In genomic region chr4:40143533-40143871, GRCm38 (mm10) we compare ENCODE assay signal across 8 mouse cellular contexts. TPM values are rescaled to one million over a fixed set of nuclear protein-coding genes. Genes with fewer than 3 reads are reported as not detected.
DNase-seq lines count a peak whose midpoint lies in the region; ATAC-seq and TF ChIP-seq lines count a peak whose summit lies in the region.

No protein-coding gene starts in this region.

- H3K27me3 ChIP-seq in kidney, adult 2 months (replicated peaks; ENCODE audit: control insufficient read depth, insufficient read depth, low read length) = no peaks in the 10 kb centered on the region
- no peaks in the 10 kb centered on the region for H3K27me3 ChIP-seq in hindbrain, embryonic 14.5 days (ENCODE audit: control insufficient read depth, insufficient read depth, low read length)
- no peaks in the 10 kb centered on the region for H3K27me3 ChIP-seq in midbrain, embryonic 15.5 days (replicated peaks)

- ATAC-seq in hindbrain, embryonic 14.5 days (ENCODE audit: low FRiP score) = no peak; the same call in 1 of the 2 replicates
- no peak; the same call in 1 of the 2 replicates for ATAC-seq in midbrain, embryonic 15.5 days (replicated peaks)
- ATAC-seq in megakaryocyte progenitor cell, adult 5-6 weeks (replicated peaks; ENCODE audit: poor library complexity) = no peak
- ATAC-seq in granulocyte monocyte progenitor cell, adult 5-6 weeks (replicated peaks; ENCODE audit: poor library complexity, severe bottlenecking) = no peak; the same call in 1 of the 2 replicates

- no peaks in the 10 kb centered on the region for H3K9me3 ChIP-seq in hindbrain, embryonic 14.5 days (ENCODE audit: control insufficient read depth, low read length)
- no peaks in the 10 kb centered on the region for H3K9me3 ChIP-seq in midbrain, embryonic 15.5 days

- WGBS in kidney, adult 2 months = under 1% methylated on average over 27 of the region's 27 CpGs
- under 1% methylated on average over 26 of the region's 27 CpGs for WGBS in hindbrain, embryonic 14.5 days
- 0% methylated on average over 27 of the region's 27 CpGs for WGBS in midbrain, embryonic 15.5 days

- H3K4me1 ChIP-seq in kidney, adult 2 months (ENCODE audit: control insufficient read depth, insufficient read depth, low read length) = peaks cover 17% of the 10 kb centered on the region
- H3K4me1 ChIP-seq in bone marrow macrophage, adult 2 months (ENCODE audit: control insufficient read depth, insufficient read depth, low read length) = peaks cover 26% of the 10 kb centered on the region
- H3K4me1 ChIP-seq in hindbrain, embryonic 14.5 days (replicated peaks; ENCODE audit: control insufficient read depth, insufficient read depth, low read length) = peaks cover 23% of the 10 kb centered on the region
- H3K4me1 ChIP-seq in midbrain, embryonic 15.5 days = peaks cover 29% of the 10 kb centered on the region

- peak overlapping the region; percentile 87 for H3K9ac ChIP-seq in hindbrain, embryonic 14.5 days
- peak overlapping the region; percentile 72 for H3K9ac ChIP-seq in midbrain, embryonic 15.5 days

- TF ChIP-seq CTCF in kidney, adult 2 months (conservative IDR thresholded peaks at IDR 0.05; ENCODE audit: insufficient read depth, insufficient read length, low read depth, low read length) = no peak
- TF ChIP-seq CTCF in bone marrow macrophage, adult 2 months (IDR thresholded peaks at IDR 0.05; ENCODE audit: low read depth, low read length) = no peak

- peak overlapping the region; percentile 87 for H3K27ac ChIP-seq in kidney, adult 2 months (ENCODE audit: insufficient read depth, low read depth, low read length)
- H3K27ac ChIP-seq in bone marrow macrophage, adult 2 months (ENCODE audit: insufficient read depth, low read depth, low read length) = peak overlapping the region; percentile 58
- peak overlapping the region; percentile 92 for H3K27ac ChIP-seq in hindbrain, embryonic 14.5 days
- peak overlapping the region; percentile 95 for H3K27ac ChIP-seq in midbrain, embryonic 15.5 days

- no peaks in the 10 kb centered on the region for H3K36me3 ChIP-seq in kidney, adult 2 months (ENCODE audit: control insufficient read depth, insufficient read depth, low read length)
- H3K36me3 ChIP-seq in hindbrain, embryonic 14.5 days (replicated peaks; ENCODE audit: control insufficient read depth, insufficient read depth) = no peaks in the 10 kb centered on the region
- H3K36me3 ChIP-seq in midbrain, embryonic 15.5 days (replicated peaks) = no peaks in the 10 kb centered on the region

- no peak for DNase-seq in kidney, adult 2 months
- no peak for DNase-seq in kidney, adult 9 months
- peak; percentile 44 for DNase-seq in hindbrain, embryonic 14.5 days (ENCODE audit: low spot score)
- DNase-seq in c-Kit-positive CD71-positive TER-119-positive erythroid progenitor cells, embryonic 14.5 days (ENCODE audit: low spot score) = no peak

- H3K4me3 ChIP-seq in kidney, adult 2 months (ENCODE audit: insufficient read depth, low read depth, low read length) = peak overlapping the region; percentile 85
- H3K4me3 ChIP-seq in bone marrow macrophage, adult 2 months (ENCODE audit: insufficient read depth, low read length) = peak overlapping the region; percentile 87
- peak overlapping the region; percentile 72 for H3K4me3 ChIP-seq in hindbrain, embryonic 14.5 days (replicated peaks; ENCODE audit: low read length)
- peak overlapping the region; percentile 95 for H3K4me3 ChIP-seq in midbrain, embryonic 15.5 days

- peak overlapping the region; percentile 58 for H3K4me2 ChIP-seq in hindbrain, embryonic 14.5 days (replicated peaks)
- peak overlapping the region; percentile 71 for H3K4me2 ChIP-seq in midbrain, embryonic 15.5 days

- no peak for TF ChIP-seq POLR2A in kidney, adult 2 months (IDR thresholded peaks at IDR 0.05; ENCODE audit: low read depth, low read length)
- no peak for TF ChIP-seq POLR2A in bone marrow macrophage, adult 2 months (IDR thresholded peaks at IDR 0.05; ENCODE audit: borderline replicate concordance, low read depth, low read length)

RNA-seq across cellular contexts. Expression of gene Aco1, which starts 0.6 kb away (rescaled TPM):
- polyA plus RNA-seq in kidney, adult 2 months (2012; rRNA removed) = 179 and 182 TPM in 2 replicates
- 22.1 and 28.8 TPM in 2 replicates for polyA plus RNA-seq in bone marrow macrophage, adult 2 months (2012; ENCODE audit: insufficient read depth, insufficient read length, missing spikeins)
- 46.0 and 49.4 TPM in 2 replicates for polyA plus RNA-seq in hindbrain, embryonic 14.5 days (2014; fragmentation: Nextera tagmentation; extraction: Ambion mirVana)
- 44.0 and 45.1 TPM in 2 replicates for polyA plus RNA-seq in midbrain, embryonic 15.5 days (2015; fragmentation: Nextera tagmentation; extraction: Ambion mirVana)
- total RNA-seq in megakaryocyte progenitor cell, adult 5-6 weeks (2015) = 15.4 and 19.2 TPM in 2 replicates
- total RNA-seq in megakaryocyte progenitor cell, adult 5-6 weeks (2017) = 18.5 and 21.0 TPM in 2 replicates
- 20.6 and 30.3 TPM in 2 replicates for total RNA-seq in granulocyte monocyte progenitor cell, adult 5-6 weeks (2014; fragmentation: Nextera tagmentation)
- 17.2 and 26.8 TPM in 2 replicates for total RNA-seq in granulocyte monocyte progenitor cell, adult 5-6 weeks (2017)
